ENCODE assay signal across 20 mouse cellular contexts in the genomic region with DNA sequence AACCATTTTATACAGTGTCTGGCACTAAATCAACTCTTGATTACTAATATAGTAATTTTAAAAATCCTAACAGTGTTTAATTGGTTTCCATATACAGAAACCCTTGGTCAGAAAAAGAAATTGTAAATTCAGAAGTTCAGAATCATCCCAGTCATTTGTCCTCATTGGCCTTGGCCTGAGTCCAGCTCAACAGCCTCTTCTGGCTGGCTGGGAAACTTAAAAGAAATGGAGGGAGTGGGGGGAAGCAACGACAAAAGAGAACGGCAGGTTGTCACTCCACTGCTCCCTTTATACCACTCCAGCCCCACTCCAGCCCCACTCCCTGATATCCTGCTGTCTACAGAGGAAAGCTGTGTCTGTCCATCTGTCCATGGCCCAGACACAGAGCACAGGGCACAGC. TPM values are rescaled to one million over a fixed set of nuclear protein-coding genes. Genes with fewer than 3 reads are reported as not detected.
DNase-seq lines count a peak whose midpoint lies in the region; ATAC-seq and TF ChIP-seq lines count a peak whose summit lies in the region.
"Had no signal": no experiment of that assay in that cellular context is flagged by ENCODE, and none has a peak within 500 bp of the region (broad histone marks: within the 10 kb centered on the region; RNA-seq: fewer than 3 reads in every experiment).

No protein-coding gene starts in this region.

- DNase-seq in left cerebral cortex, postnatal 4 days: peak; percentile 34
- DNase-seq in left cerebral cortex, adult 8-10 months (ENCODE audit: low spot score in 2 of 2): no peak
- peak; percentile 10 for DNase-seq in midbrain, postnatal 0 days (ENCODE audit: low spot score)
- DNase-seq in midbrain, embryonic 10.5 days (ENCODE audit: low spot score): no peak
- DNase-seq in brain, embryonic 14.5 days (ENCODE audit: low read depth): peak; percentile 41
- DNase-seq: cerebellum, adult 18-20 months; gastrocnemius, postnatal 36 days; right cerebral cortex, postnatal 14 days had no signal

- no peaks in the 10 kb centered on the region for H3K9me3 ChIP-seq in forebrain, embryonic 13.5 days (replicated peaks)
- no peaks in the 10 kb centered on the region for H3K9me3 ChIP-seq in forebrain, embryonic 16.5 days (ENCODE audit: control insufficient read depth, low read length)
- no peaks in the 10 kb centered on the region for H3K9me3 ChIP-seq in midbrain, postnatal 0 days (ENCODE audit: low read length)
- no peaks in the 10 kb centered on the region for H3K9me3 ChIP-seq in midbrain, embryonic 10.5 days (replicated peaks)
- H3K9me3 ChIP-seq: embryonic facial prominence, embryonic 10.5 days; hindbrain, embryonic 15.5 days; limb, embryonic 12.5 days; liver, embryonic 12.5 days had no signal

- H3K36me3 ChIP-seq in forebrain, embryonic 13.5 days (ENCODE audit: poor library complexity, severe bottlenecking): peaks cover 55% of the 10 kb centered on the region
- 0 out of 2 replicates have a peak, but pooled peaks cover 2% of the 10 kb centered on the region for H3K36me3 ChIP-seq in forebrain, embryonic 16.5 days (ENCODE audit: control insufficient read depth, insufficient read depth)
- peaks cover 31% of the 10 kb centered on the region for H3K36me3 ChIP-seq in midbrain, postnatal 0 days (ENCODE audit: insufficient read depth, low read length)
- H3K36me3 ChIP-seq in midbrain, embryonic 10.5 days: peaks cover 73% of the 10 kb centered on the region

- 41% methylated on average over 2 of the region's 2 CpGs for WGBS in forebrain, embryonic 13.5 days
- WGBS in forebrain, embryonic 16.5 days: 11% methylated on average over 2 of the region's 2 CpGs
- 45% methylated on average over 2 of the region's 2 CpGs for WGBS in midbrain, postnatal 0 days
- 91% methylated on average over 2 of the region's 2 CpGs for WGBS in midbrain, embryonic 10.5 days

- intact Hi-C loops in left cerebral cortex, postnatal 4 days (cut with DNase I): no loop called here

- no peak overlapping the region for H3K4me2 ChIP-seq in forebrain, embryonic 13.5 days
- no peak overlapping the region for H3K4me2 ChIP-seq in forebrain, embryonic 16.5 days (ENCODE audit: low read length)
- H3K4me2 ChIP-seq in midbrain, postnatal 0 days (ENCODE audit: low read depth, low read length, poor library complexity, severe bottlenecking): no peak overlapping the region
- H3K4me2 ChIP-seq: hindbrain, embryonic 15.5 days; limb, embryonic 12.5 days; liver, embryonic 12.5 days had no signal

- ATAC-seq in forebrain, embryonic 13.5 days: peak; percentile 43; the same call in 1 of the 2 replicates
- ATAC-seq in forebrain, embryonic 16.5 days: no peak
- ATAC-seq in midbrain, postnatal 0 days (ENCODE audit: low FRiP score): no peak
- ATAC-seq: forebrain, postnatal 0 days; intestine, embryonic 16.5 days; liver, embryonic 12.5 days had no signal

- no peaks in the 10 kb centered on the region for H3K27me3 ChIP-seq in forebrain, embryonic 13.5 days
- H3K27me3 ChIP-seq in forebrain, embryonic 16.5 days (replicated peaks; ENCODE audit: control insufficient read depth, insufficient read depth, low read length): no peaks in the 10 kb centered on the region
- no peaks in the 10 kb centered on the region for H3K27me3 ChIP-seq in midbrain, postnatal 0 days (ENCODE audit: insufficient read depth, low read length)
- no peaks in the 10 kb centered on the region for H3K27me3 ChIP-seq in midbrain, embryonic 10.5 days (ENCODE audit: low read depth, poor library complexity, severe bottlenecking)
- H3K27me3 ChIP-seq: hindbrain, embryonic 15.5 days; limb, embryonic 12.5 days; liver, embryonic 12.5 days had no signal

- no peak for TF ChIP-seq CTCF in midbrain, postnatal 0 days (IDR thresholded peaks at IDR 0.05)
- no peak for TF ChIP-seq CTCF in brain, embryonic 14.5 days (IDR thresholded peaks at IDR 0.05; ENCODE audit: borderline replicate concordance, extremely low read depth, insufficient read depth, insufficient read length)

- no peak for TF ChIP-seq POLR2A in brain, embryonic 14.5 days (IDR thresholded peaks at IDR 0.05; ENCODE audit: borderline replicate concordance, extremely low read depth, insufficient read depth, insufficient read length, poor library complexity, severe bottlenecking)

- peak overlapping the region; percentile 57; the same call in 1 of the 2 replicates for H3K27ac ChIP-seq in forebrain, embryonic 13.5 days
- no peak overlapping the region for H3K27ac ChIP-seq in forebrain, embryonic 16.5 days (ENCODE audit: low read length)
- no peak overlapping the region for H3K27ac ChIP-seq in midbrain, postnatal 0 days (ENCODE audit: low read depth, low read length)
- H3K27ac ChIP-seq in midbrain, embryonic 10.5 days (replicated peaks): no peak overlapping the region
- H3K27ac ChIP-seq: embryonic facial prominence, embryonic 10.5 days; hindbrain, embryonic 15.5 days; limb, embryonic 12.5 days; liver, embryonic 12.5 days had no signal

- peaks cover 12% of the 10 kb centered on the region for H3K4me1 ChIP-seq in forebrain, embryonic 13.5 days
- H3K4me1 ChIP-seq in forebrain, embryonic 16.5 days (replicated peaks; ENCODE audit: control insufficient read depth, insufficient read depth, low read length): peaks cover 3% of the 10 kb centered on the region
- H3K4me1 ChIP-seq in midbrain, postnatal 0 days (ENCODE audit: insufficient read depth, low read length): no peaks in the 10 kb centered on the region
- no peaks in the 10 kb centered on the region for H3K4me1 ChIP-seq in midbrain, embryonic 10.5 days
- H3K4me1 ChIP-seq: embryonic facial prominence, embryonic 10.5 days; hindbrain, embryonic 15.5 days; limb, embryonic 12.5 days had no signal

- no peak overlapping the region for H3K4me3 ChIP-seq in forebrain, embryonic 13.5 days
- H3K4me3 ChIP-seq in forebrain, embryonic 16.5 days (replicated peaks; ENCODE audit: low read length): no peak overlapping the region
- H3K4me3 ChIP-seq in midbrain, postnatal 0 days (ENCODE audit: low read depth, low read length): no peak overlapping the region
- no peak overlapping the region for H3K4me3 ChIP-seq in midbrain, embryonic 10.5 days
- H3K4me3 ChIP-seq: embryonic facial prominence, embryonic 10.5 days; hindbrain, embryonic 15.5 days; limb, embryonic 12.5 days; liver, embryonic 12.5 days; myocyte had no signal

- H3K9ac ChIP-seq in forebrain, embryonic 13.5 days: peak overlapping the region; percentile 34; the same call in 1 of the 2 replicates
- H3K9ac ChIP-seq in forebrain, embryonic 16.5 days (replicated peaks; ENCODE audit: low read depth, low read length): no peak overlapping the region
- H3K9ac ChIP-seq in midbrain, postnatal 0 days (replicated peaks; ENCODE audit: low read length, poor library complexity, severe bottlenecking): no peak overlapping the region
- H3K9ac ChIP-seq: forebrain, postnatal 0 days; hindbrain, embryonic 15.5 days; limb, embryonic 12.5 days; liver, embryonic 12.5 days had no signal

RNA-seq across cellular contexts. Expression of gene Gstz1, which starts 15.8 kb away (rescaled TPM):
- 27.2 and 29.5 TPM in 2 replicates for polyA plus RNA-seq in forebrain, embryonic 13.5 days (2015; fragmentation: Nextera tagmentation; extraction: Ambion mirVana)
- polyA plus RNA-seq in forebrain, embryonic 16.5 days (2015; fragmentation: Nextera tagmentation; extraction: Ambion mirVana): 26.8 and 30.0 TPM in 2 replicates
- total RNA-seq in left cerebral cortex, postnatal 4 days (2021): 10 to 100 TPM; 59.4 TPM
- 10 to 100 TPM; 52.3 to 58.4 (median 55.2) TPM for total RNA-seq in left cerebral cortex, adult 8-10 months (2022)
- 58.1 and 60.7 TPM in 2 replicates for total RNA-seq in midbrain, postnatal 0 days (2014; rRNA removed)
- polyA plus RNA-seq in midbrain, postnatal 0 days (2015; fragmentation: Nextera tagmentation; extraction: Ambion mirVana): 44.9 and 49.3 TPM in 2 replicates
- 33.0 and 34.3 TPM in 2 replicates for polyA plus RNA-seq in midbrain, embryonic 10.5 days (2016; fragmentation: Nextera tagmentation; extraction: Ambion mirVana)
- polyA plus RNA-seq in brain, embryonic 14.5 days (2012; rRNA removed): 57.3 and 58.2 TPM in 2 replicates

RNA-seq across cellular contexts. Expression of gene Pomt2, which starts 16.6 kb away (rescaled TPM):
- polyA plus RNA-seq in forebrain, embryonic 13.5 days (2015; fragmentation: Nextera tagmentation; extraction: Ambion mirVana): 10.5 and 12.0 TPM in 2 replicates
- polyA plus RNA-seq in forebrain, embryonic 16.5 days (2015; fragmentation: Nextera tagmentation; extraction: Ambion mirVana): 12.7 and 13.4 TPM in 2 replicates
- total RNA-seq in left cerebral cortex, postnatal 4 days (2021): 10 to 100 TPM; 22.4 to 23.8 TPM
- total RNA-seq in left cerebral cortex, adult 8-10 months (2022): 10 to 100 TPM; 18.3 to 19.6 (median 19.1) TPM
- 29.8 and 35.0 TPM in 2 replicates for total RNA-seq in midbrain, postnatal 0 days (2014; rRNA removed)
- 13.2 and 13.8 TPM in 2 replicates for polyA plus RNA-seq in midbrain, postnatal 0 days (2015; fragmentation: Nextera tagmentation; extraction: Ambion mirVana)
- polyA plus RNA-seq in midbrain, embryonic 10.5 days (2016; fragmentation: Nextera tagmentation; extraction: Ambion mirVana): 16.5 and 17.7 TPM in 2 replicates
- polyA plus RNA-seq in brain, embryonic 14.5 days (2012; rRNA removed): 19.2 and 19.3 TPM in 2 replicates

RNA-seq across cellular contexts. Expression of gene Ngb, which starts 28.8 kb away (rescaled TPM):
- polyA plus RNA-seq in forebrain, embryonic 13.5 days (2015; fragmentation: Nextera tagmentation; extraction: Ambion mirVana): 0.66 and 1.0 TPM in 2 replicates
- polyA plus RNA-seq in forebrain, embryonic 16.5 days (2015; fragmentation: Nextera tagmentation; extraction: Ambion mirVana): 2.2 and 3.7 TPM in 2 replicates
- total RNA-seq in left cerebral cortex, postnatal 4 days (2021): 1 to 10 TPM; 4.7 to 5.5 TPM
- 10 to 100 TPM in 1 of 4 experiments, 1 to 10 TPM in 3; 7.1 to 10.4 (median 8.5) TPM for total RNA-seq in left cerebral cortex, adult 8-10 months (2022)
- total RNA-seq in midbrain, postnatal 0 days (2014; rRNA removed): 15.7 and 17.4 TPM in 2 replicates
- polyA plus RNA-seq in midbrain, postnatal 0 days (2015; fragmentation: Nextera tagmentation; extraction: Ambion mirVana): 16.7 and 17.3 TPM in 2 replicates
- 0.32 and 0.62 TPM in 2 replicates for polyA plus RNA-seq in midbrain, embryonic 10.5 days (2016; fragmentation: Nextera tagmentation; extraction: Ambion mirVana)
- polyA plus RNA-seq in brain, embryonic 14.5 days (2012; rRNA removed): 1.9 and 2.5 TPM in 2 replicates
- total RNA-seq: common myeloid progenitor, adult 5-6 weeks; gastrocnemius, postnatal 36 days; neutrophil, adult 5-6 weeks had no signal
- polyA plus RNA-seq: heart, postnatal 0 days had no signal

Comparison
In these comparisons a context has a peak if more than half of its experiments do, and no peak if none do; other contexts are left out.
1. DNase-seq: peak in left cerebral cortex, postnatal 4 days (single experiment), midbrain, postnatal 0 days (single experiment) and brain, embryonic 14.5 days (single experiment); none in left cerebral cortex, adult 8-10 months (0 of 2) and midbrain, embryonic 10.5 days (single experiment).